Mouse (Mus musculus) frontal cortex, adult (tissue): ENCODE results near the gene Fam214a.

Experiments
- ATAC-seq: cut with Nextera tagmentation; 2 replicates; pipeline ENCODE4 v1.9.2; 2017; ENCODE audit warnings: mild to moderate bottlenecking, moderate library complexity, mixed read lengths; ENCODE audit not compliant: low TSS enrichment

The Fam214a gene

GRCm38 (mm10) chr9:74951491-74951890 is 1.2 kb upstream of the Fam214a start:
- ATAC-seq = no peak

GRCm38 (mm10) chr9:74952106-74952505 is 578 bp upstream of the Fam214a start:
- peak; percentile 53 for ATAC-seq

GRCm38 (mm10) chr9:74953265-74953958 is 728 bp downstream of the Fam214a start:
- ATAC-seq = peak; percentile 55

DNA sequence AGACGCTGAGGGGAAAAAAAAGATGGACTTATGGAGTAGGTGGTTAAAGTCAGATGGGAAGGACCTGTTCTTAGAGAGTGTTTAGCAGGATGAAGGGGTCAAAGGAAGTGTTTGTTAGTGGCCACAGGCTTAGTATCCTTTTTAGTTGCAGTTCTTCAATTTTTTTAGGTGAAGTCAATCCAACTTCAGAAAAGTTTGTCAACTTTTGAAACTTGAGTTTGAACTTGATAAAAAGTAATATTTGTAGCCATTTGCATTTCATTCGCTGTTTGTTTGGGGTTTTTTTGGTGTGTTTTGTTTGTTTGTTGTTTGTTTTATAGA is 1.2 kb downstream of the Fam214a start:
- ATAC-seq = no peak

DNA sequence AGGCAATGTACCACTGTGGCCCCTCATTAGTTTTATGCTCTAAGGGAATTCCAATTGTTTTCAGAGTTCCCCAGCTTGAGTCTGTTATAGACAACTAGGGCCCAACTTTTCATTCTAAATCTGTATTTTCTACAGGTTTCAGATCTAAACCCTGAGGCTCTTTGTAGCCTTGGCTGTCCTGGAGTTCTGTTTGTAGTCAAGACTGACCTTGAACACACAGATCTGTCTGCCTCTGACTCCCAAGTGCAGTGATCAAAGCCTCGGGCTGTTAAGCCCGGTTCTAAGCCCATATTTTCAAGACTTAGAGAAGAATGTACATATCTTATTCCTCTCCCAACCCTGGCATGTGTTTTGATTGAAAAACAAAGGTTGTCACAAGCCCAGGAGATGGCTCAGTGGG is 1.7 kb downstream of the Fam214a start:
- no peak for ATAC-seq

GRCm38 (mm10) chr9:74960630-74961029 is 7.9 kb downstream of the Fam214a start:
- ATAC-seq = no peak

DNA sequence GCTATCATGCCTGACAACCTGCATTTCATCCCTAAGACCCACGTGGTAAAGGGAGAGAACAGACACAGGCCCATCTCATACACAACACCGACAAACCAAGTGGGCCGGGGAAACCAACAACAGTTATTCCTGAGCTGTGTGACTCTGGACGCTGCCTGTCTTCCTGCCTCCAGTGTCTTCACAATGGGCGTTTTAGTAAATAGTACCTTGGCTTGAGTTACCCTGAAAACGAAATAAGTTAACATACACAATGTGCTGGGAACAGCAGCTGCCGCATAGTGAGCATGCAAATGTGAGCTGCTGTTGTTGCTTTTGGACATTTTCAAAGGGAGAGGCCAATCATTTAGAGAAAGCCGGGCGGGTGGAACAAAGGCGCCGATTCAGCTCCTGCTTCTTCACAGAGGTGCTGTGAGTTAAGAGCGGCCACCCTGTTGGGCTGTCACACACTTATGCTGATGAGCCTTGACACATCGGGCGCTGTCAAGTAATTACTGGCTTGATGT is 8.4 kb downstream of the Fam214a start:
- 0 out of 2 replicates have a peak, but pooled peaks have one; percentile 20 for ATAC-seq

GRCm38 (mm10) chr9:74963953-74964352 is 11.3 kb downstream of the Fam214a start:
- no peak for ATAC-seq

DNA sequence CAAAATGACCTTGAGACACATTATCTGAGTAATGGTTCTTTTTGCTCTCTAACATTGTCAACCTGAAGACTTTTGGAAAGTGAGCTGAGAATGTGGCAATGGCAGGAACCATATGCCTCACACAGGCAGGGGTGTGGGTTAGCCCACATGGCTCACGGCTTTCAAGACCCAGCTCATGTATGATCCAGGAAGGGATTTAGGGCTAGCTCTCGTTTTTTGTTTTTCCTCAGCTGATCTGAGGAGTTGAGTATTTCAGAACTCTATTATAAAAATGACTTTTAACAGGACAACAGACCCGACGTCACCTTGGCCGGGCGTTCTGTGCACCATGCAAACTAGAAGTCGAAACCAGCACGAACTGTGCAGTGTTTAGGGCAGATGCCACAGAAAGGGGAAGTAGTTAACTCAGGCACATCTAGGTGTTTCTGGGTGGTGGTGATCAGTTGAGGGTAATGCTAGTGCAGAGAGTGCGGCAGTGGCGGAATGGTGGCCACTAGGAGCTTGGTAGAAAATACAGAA is 12.2 kb downstream of the Fam214a start:
- ATAC-seq = no peak

DNA sequence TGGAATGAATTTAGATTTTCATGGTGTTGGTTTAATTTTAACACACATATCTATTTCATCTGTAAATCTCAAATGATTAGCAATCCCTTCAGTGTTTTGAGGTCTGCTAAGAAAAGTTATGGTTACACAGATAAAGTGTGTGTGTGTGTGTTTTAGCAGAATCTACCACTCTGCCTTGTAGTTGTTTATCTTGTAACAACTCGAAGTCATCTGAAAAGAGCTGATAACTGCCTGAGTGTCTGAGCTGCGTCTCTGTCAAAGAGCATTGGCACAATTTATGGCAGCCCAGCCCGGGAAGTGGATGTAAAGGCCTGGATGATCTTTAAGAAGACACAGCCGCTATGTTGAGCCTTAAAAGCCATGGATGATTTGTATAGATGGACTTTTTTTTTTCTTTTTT is 13.5 kb downstream of the Fam214a start:
- no peak for ATAC-seq

- no peak for ATAC-seq
Observed at GRCm38 (mm10) chr9:74968647-74969428, 16.2 kb downstream of the Fam214a start.

- ATAC-seq = no peak
Observed at GRCm38 (mm10) chr9:74970591-74970990, 17.9 kb downstream of the Fam214a start.

DNA sequence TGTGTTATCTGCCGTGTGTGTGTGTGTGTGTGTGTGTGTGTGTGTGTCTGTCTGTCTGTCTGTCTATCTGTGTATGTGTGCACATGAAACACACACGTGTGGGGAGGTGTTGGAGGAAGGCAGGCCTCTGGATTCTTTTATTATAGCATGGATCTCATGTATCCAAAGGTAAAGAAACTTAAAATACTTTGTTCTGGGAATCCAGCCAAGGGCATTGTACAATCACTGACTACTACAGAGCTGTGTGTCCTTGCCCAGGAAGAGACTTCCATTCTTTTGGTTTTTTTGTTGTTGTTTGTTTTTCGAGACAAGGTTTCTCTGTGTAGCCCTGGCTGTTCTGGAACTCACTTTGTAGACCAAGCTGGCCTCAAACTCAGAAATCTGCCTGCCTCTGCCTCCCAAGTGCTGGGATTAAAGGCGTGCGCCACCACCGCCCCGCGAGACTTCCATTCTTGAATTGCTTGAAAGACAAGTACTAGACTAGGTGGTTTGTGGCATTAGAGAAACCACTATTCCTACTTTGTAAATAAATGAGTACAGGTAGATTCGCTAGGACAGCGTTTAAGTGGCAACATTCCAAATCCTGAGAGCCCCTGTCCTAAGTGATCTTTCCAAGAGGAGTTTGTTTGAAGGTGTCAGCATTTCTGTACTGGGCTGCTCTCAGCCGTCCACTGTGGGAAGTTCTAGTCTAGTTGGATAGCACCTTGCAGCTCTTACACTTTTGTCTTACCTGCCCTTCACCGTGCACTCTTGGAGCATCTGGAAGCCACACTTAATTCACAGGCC is 18.7 kb downstream of the Fam214a start:
- no peak for ATAC-seq

DNA sequence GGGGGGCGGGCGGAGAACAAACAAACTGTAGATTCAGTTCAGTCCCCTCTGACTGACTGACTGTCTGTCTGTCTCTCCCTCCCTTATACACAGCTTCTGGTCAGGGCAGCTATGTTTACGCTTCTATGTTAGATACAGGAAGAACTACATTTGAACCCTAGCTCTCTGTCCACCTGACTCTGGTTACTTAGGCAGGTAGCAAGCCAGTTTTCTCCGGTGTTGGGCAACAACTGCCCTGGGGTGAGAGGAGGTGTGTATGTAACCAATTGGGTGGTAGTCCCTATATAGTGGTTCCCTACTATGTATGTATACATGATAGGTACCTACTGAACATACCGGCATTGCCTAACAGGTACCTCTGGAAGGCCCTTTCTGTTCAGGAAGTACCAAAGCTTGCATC is 20.1 kb downstream of the Fam214a start:
- ATAC-seq = no peak

DNA sequence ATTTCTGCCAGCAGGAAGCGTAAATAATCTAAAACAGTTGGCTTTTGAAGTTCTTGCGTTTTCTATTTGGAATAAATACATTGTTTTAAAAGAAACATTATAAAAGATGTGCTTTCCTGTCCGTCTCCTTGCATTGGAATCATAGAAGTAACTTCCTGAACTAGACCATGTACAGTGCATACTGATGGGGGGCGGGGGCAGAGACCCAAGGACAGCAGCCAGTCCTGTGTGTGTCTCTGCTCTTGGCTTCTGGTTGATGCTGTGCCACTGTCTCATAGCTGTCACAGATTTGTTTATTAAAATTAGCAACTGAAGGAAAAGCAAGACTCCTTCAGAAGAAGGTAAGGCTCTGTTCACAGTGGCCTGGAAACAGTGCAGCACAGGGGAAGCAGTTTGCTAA is 20.5 kb downstream of the Fam214a start:
- no peak for ATAC-seq

DNA sequence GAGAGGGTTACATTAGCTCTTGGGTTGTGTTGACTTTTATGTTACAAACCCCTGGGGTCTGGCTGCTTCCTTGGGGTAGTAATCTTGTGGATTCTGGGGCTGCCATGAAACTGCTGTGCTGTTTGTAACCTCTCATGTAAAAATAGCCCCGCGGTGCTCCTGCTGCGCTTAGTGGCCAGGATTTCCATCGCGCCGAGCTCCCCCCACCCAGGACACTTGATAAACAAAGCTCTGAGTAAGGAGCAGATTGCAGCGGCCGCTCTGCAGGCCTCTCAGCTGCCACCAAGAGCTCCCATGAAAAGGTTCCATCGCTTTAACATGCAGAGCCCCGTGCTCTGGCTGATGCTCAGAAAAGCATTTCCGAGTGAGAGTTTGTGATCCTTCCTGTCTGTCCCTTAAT is 22.1 kb downstream of the Fam214a start:
- peak; percentile 11; the same call in 1 of the 2 replicates for ATAC-seq

DNA sequence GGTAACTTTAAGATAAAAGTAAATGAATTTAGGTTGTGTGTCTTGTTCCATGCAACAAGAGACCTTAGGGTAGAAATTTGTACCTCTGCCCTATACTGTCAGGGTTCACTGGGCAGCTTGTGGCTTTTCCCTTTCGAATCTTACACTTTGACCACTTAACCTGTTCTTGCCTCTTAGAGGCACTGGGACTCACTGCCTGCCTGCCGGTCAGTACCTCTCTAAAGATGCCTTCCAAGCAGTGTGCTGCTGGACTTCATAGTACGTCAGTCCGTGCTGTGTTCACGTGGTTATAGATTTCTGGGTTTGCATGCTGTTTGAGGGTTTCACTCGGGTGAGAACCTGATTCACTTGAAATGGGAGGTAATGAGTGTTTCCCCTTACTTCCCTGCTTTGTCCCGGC is 22.7 kb downstream of the Fam214a start:
- peak; percentile 14; the same call in 1 of the 2 replicates for ATAC-seq

DNA sequence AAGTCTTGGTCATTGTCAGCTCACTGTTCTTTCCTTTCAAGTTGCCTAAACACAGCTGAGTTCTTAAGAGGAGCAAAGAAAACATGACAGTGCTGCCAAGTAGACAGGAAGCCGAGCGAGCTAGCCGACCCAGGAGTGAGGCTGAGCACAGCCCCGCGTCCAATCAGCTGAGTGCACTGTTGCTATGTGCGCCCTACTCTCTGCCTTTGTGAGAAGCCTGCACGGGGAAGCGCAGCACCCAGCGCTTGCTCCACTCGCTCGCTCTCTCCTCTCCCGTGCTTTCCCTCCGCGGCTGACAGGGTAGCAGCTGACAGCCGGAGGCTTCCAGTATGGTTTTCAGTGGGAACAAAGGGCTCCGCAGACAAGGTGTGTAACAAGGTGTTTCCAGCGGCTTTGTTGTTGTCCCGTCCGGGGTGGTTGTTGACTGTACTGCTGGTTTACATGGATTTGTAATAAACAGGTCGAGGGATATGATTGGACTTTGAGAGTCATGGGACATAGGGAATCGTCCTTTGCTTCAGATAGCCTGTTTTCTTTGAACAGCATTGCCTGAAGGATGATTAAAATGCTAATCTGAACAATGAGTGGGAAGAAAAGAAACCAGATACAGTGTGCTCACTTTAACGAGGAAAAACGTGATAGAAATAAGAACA is 23.4 kb downstream of the Fam214a start:
- peak; percentile 93 for ATAC-seq

- ATAC-seq = no peak
Observed at GRCm38 (mm10) chr9:74977251-74977650, 24.6 kb downstream of the Fam214a start.

- ATAC-seq = no peak
Observed at GRCm38 (mm10) chr9:74977962-74978361, 25.3 kb downstream of the Fam214a start.

DNA sequence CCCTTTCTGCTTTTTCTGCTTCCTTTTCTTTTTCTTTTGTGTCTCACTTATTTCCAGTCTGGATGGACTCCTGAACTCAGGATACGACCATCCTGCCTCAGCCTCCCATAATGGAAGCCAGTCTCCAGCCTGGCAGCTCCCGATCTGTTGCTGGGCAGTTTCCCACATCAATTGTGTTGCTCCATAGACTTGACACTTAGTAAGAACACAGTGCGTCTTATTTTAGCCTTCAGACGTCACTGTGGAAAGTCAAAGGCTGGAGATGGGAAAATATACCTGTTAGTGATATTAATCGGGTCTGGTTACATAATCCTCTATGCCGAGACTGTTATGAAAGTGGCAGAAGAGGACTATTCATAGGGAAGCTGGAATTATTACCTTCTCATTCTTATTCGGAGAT is 26.2 kb downstream of the Fam214a start:
- ATAC-seq = no peak

- no peak for ATAC-seq
Observed at GRCm38 (mm10) chr9:74979371-74979770, 26.7 kb downstream of the Fam214a start.
